Mouse (Mus musculus) kidney, adult 2 months (tissue): ENCODE results near the gene Ifrd2.

Experiments
- CTCF ChIP-seq: fragments of 200-500 bp; conservative IDR thresholded peaks from 2 replicates; pipeline ENCODE4 v1.5.1; 2011; ENCODE audit warnings: low read depth, mild to moderate bottlenecking, control low read depth, low read length, moderate library complexity, mixed read lengths; ENCODE audit not compliant: insufficient read depth, insufficient read length
- POLR2A ChIP-seq: fragments of 200-500 bp; IDR thresholded peaks from one replicate; pipeline ENCODE4 v1.6.1; 2011; ENCODE audit warnings: low read depth, low read length, control low read depth

DNA sequence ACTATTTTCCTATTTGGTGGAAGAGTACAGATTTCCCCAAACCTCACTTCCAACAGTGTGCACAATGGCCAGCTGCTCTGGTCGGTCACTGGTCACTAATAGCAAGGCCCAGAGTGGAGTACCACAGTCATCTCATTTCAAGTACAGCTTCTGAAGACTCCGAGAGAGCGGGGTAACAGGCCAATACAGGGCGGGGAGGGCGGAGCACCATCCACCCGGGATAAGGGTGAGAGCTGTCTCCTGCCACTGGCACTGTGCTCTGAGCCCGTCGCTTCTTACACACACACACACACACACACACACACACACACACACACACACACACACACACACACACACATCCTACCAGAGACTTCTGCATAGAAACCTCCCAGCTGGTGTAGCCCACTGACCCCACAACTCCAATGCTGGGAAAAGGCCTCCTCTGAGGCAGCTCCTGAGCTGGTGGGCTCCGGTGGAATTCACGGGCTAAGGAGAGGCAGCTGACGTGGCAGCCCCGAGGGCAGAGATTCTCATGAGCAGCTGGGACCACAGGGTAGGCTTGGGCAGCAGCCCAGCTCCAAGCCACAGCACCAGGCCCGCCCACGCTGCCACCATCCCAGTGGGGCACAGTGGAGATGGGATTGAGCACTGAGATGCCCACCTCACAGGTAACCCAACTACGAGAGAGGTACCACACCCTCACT is 38.9 kb downstream of the Ifrd2 start:
- TF ChIP-seq CTCF (no peak), POLR2A (no peak)
